Mouse (Mus musculus): ENCODE results near the gene Atf6.

- TF ChIP-seq EP300 (optimal IDR thresholded peaks at IDR 0.05) (no peak), CTCF (IDR thresholded peaks at IDR 0.05; ENCODE audit: low read depth) (peak; percentile 41)
Observed at GRCm38 (mm10) chr1:170777688-170778087, 89.9 kb downstream of the Atf6 start.

Data from stomach, postnatal 0 days (tissue).